Mouse (Mus musculus): ENCODE data around the gene Tbrg4. TPM values are rescaled to one million over a fixed set of nuclear protein-coding genes. Genes with fewer than 3 reads are reported as not detected.

The Tbrg4 gene
- polyA plus RNA-seq, 1 experiment from 2014 or later, result 58.0 TPM

- H3K9me3 ChIP-seq (ENCODE audit: control insufficient read depth, low read length), result no peaks in the 10 kb centered on the region
Observed at GRCm38 (mm10) chr11:6628568-6628967, 2.7 kb upstream of the Tbrg4 start.

GRCm38 (mm10) chr11:6627731-6628130 is 1.9 kb upstream of the Tbrg4 start:
- no peak for DNase-seq (ENCODE audit: low spot score)
- Histone ChIP-seq H3K4me2 (ENCODE audit: low read length) (no peak overlapping the region), H3K9me3 (ENCODE audit: control insufficient read depth, low read length) (no peaks in the 10 kb centered on the region), H3K36me3 (ENCODE audit: control insufficient read depth, insufficient read depth, low read length) (peaks cover 19% of the 10 kb centered on the region), H3K9ac (ENCODE audit: low read length) (no peak overlapping the region), H3K4me3 (ENCODE audit: low read depth, low read length) (no peak overlapping the region), H3K27ac (ENCODE audit: low read depth) (no peak overlapping the region), H3K27me3 (replicated peaks; ENCODE audit: control insufficient read depth, insufficient read depth, low read length) (no peaks in the 10 kb centered on the region), H3K4me1 (replicated peaks; ENCODE audit: control insufficient read depth, insufficient read depth, low read length) (peaks cover 19% of the 10 kb centered on the region)
- WGBS, result 83% methylated on average over 4 of the region's 4 CpGs
- no peak for ATAC-seq (replicated peaks; ENCODE audit: low FRiP score, low TSS enrichment, low read depth)

More at GRCm38 (mm10) chr11:6628568-6628967, 2.7 kb upstream of the Tbrg4 start:
- Histone ChIP-seq H3K4me1 (replicated peaks; ENCODE audit: control insufficient read depth, insufficient read depth, low read length) (peaks cover 19% of the 10 kb centered on the region), H3K27ac (ENCODE audit: low read depth) (no peak overlapping the region), H3K27me3 (replicated peaks; ENCODE audit: control insufficient read depth, insufficient read depth, low read length) (no peaks in the 10 kb centered on the region), H3K36me3 (ENCODE audit: control insufficient read depth, insufficient read depth, low read length) (peaks cover 10% of the 10 kb centered on the region), H3K4me2 (ENCODE audit: low read length) (no peak overlapping the region), H3K9ac (ENCODE audit: low read length) (no peak overlapping the region), H3K4me3 (ENCODE audit: low read depth, low read length) (no peak overlapping the region)
- DNase-seq (ENCODE audit: low spot score) (peak; percentile 73), ATAC-seq (replicated peaks; ENCODE audit: low FRiP score, low TSS enrichment, low read depth) (peak; percentile 44; the same call in 1 of the 2 replicates)
- WGBS, result 21% methylated on average over 4 of the region's 4 CpGs

- Histone ChIP-seq H3K4me1 (replicated peaks; ENCODE audit: control insufficient read depth, insufficient read depth, low read length) (peaks cover 19% of the 10 kb centered on the region), H3K36me3 (ENCODE audit: control insufficient read depth, insufficient read depth, low read length) (peaks cover 32% of the 10 kb centered on the region), H3K27ac (ENCODE audit: low read depth) (peak overlapping the region; percentile 90), H3K4me3 (ENCODE audit: low read depth, low read length) (peak overlapping the region; percentile 81), H3K27me3 (replicated peaks; ENCODE audit: control insufficient read depth, insufficient read depth, low read length) (no peaks in the 10 kb centered on the region), H3K4me2 (ENCODE audit: low read length) (peak overlapping the region; percentile 95), H3K9ac (ENCODE audit: low read length) (peak overlapping the region; percentile 86), H3K9me3 (ENCODE audit: control insufficient read depth, low read length) (no peaks in the 10 kb centered on the region)
- ATAC-seq (replicated peaks; ENCODE audit: low FRiP score, low TSS enrichment, low read depth), result no peak; the same call in 1 of the 2 replicates
- WGBS, result 14% methylated on average over 16 of the region's 16 CpGs
- DNase-seq (ENCODE audit: low spot score), result no peak
Observed at GRCm38 (mm10) chr11:6626388-6626772, 513 bp upstream of the Tbrg4 start.

GRCm38 (mm10) chr11:6624619-6625382 is 1.1 kb downstream of the Tbrg4 start:
- 64% methylated on average over 14 of the region's 14 CpGs for WGBS
- ATAC-seq (replicated peaks; ENCODE audit: low FRiP score, low TSS enrichment, low read depth) (no peak), DNase-seq (ENCODE audit: low spot score) (no peak)
- H3K27me3 ChIP-seq (replicated peaks; ENCODE audit: control insufficient read depth, insufficient read depth, low read length), result no peaks in the 10 kb centered on the region
- H3K9ac ChIP-seq (ENCODE audit: low read length), result peak overlapping the region; percentile 86
- no peak overlapping the region; the same call in 1 of the 2 replicates for H3K27ac ChIP-seq (ENCODE audit: low read depth)
- peaks cover 19% of the 10 kb centered on the region for H3K4me1 ChIP-seq (replicated peaks; ENCODE audit: control insufficient read depth, insufficient read depth, low read length)
- H3K4me3 ChIP-seq (ENCODE audit: low read depth, low read length), result peak overlapping the region; percentile 81
- peak overlapping the region; percentile 57 for H3K4me2 ChIP-seq (ENCODE audit: low read length)
- peaks cover 47% of the 10 kb centered on the region for H3K36me3 ChIP-seq (ENCODE audit: control insufficient read depth, insufficient read depth, low read length)
- H3K9me3 ChIP-seq (ENCODE audit: control insufficient read depth, low read length), result no peaks in the 10 kb centered on the region

- no peaks in the 10 kb centered on the region for H3K9me3 ChIP-seq (ENCODE audit: control insufficient read depth, low read length)
- DNase-seq (ENCODE audit: low spot score), result no peak
- H3K27me3 ChIP-seq (replicated peaks; ENCODE audit: control insufficient read depth, insufficient read depth, low read length), result no peaks in the 10 kb centered on the region
- no peak overlapping the region for H3K27ac ChIP-seq (ENCODE audit: low read depth)
- 89% methylated on average over 10 of the region's 10 CpGs for WGBS
- H3K4me3 ChIP-seq (ENCODE audit: low read depth, low read length), result no peak overlapping the region
- H3K9ac ChIP-seq (ENCODE audit: low read length), result no peak overlapping the region
- H3K36me3 ChIP-seq (ENCODE audit: control insufficient read depth, insufficient read depth, low read length), result peaks cover 58% of the 10 kb centered on the region
- H3K4me1 ChIP-seq (replicated peaks; ENCODE audit: control insufficient read depth, insufficient read depth, low read length), result peaks cover 19% of the 10 kb centered on the region
- peak overlapping the region; percentile 28; the same call in 1 of the 2 replicates for H3K4me2 ChIP-seq (ENCODE audit: low read length)
- no peak for ATAC-seq (replicated peaks; ENCODE audit: low FRiP score, low TSS enrichment, low read depth)
Observed at GRCm38 (mm10) chr11:6623704-6624103, 2.2 kb downstream of the Tbrg4 start.

GRCm38 (mm10) chr11:6615250-6616205 is 10.3 kb downstream of the Tbrg4 start:
- Histone ChIP-seq H3K36me3 (ENCODE audit: control insufficient read depth, insufficient read depth, low read length) (peaks cover 88% of the 10 kb centered on the region), H3K4me3 (ENCODE audit: low read depth, low read length) (no peak overlapping the region), H3K9ac (ENCODE audit: low read length) (no peak overlapping the region), H3K9me3 (ENCODE audit: control insufficient read depth, low read length) (no peaks in the 10 kb centered on the region), H3K4me1 (replicated peaks; ENCODE audit: control insufficient read depth, insufficient read depth, low read length) (no peaks in the 10 kb centered on the region), H3K27ac (ENCODE audit: low read depth) (no peak overlapping the region), H3K27me3 (replicated peaks; ENCODE audit: control insufficient read depth, insufficient read depth, low read length) (no peaks in the 10 kb centered on the region), H3K4me2 (ENCODE audit: low read length) (no peak overlapping the region)
- no peak for ATAC-seq (replicated peaks; ENCODE audit: low FRiP score, low TSS enrichment, low read depth)
- DNase-seq (ENCODE audit: low spot score), result no peak
- WGBS, result 89% methylated on average over 12 of the region's 12 CpGs

- Histone ChIP-seq H3K9me3 (ENCODE audit: control insufficient read depth, low read length) (no peaks in the 10 kb centered on the region), H3K4me3 (ENCODE audit: low read depth, low read length) (peak within 1 kb of the TSS; percentile 27), H3K4me2 (ENCODE audit: low read length) (peak within 1 kb of the TSS; percentile 55), H3K9ac (ENCODE audit: low read length) (peak within 1 kb of the TSS; percentile 4; the same call in 1 of the 2 replicates), H3K27ac (ENCODE audit: low read depth) (no peak within 1 kb of the TSS), H3K36me3 (ENCODE audit: control insufficient read depth, insufficient read depth, low read length) (peaks cover 2% of the 10 kb centered on the region; the same call in 1 of the 2 replicates), H3K27me3 (replicated peaks; ENCODE audit: control insufficient read depth, insufficient read depth, low read length) (peaks cover 34% of the 10 kb centered on the region), H3K4me1 (replicated peaks; ENCODE audit: control insufficient read depth, insufficient read depth, low read length) (peaks cover 30% of the 10 kb centered on the region)
- peak; percentile 70 for DNase-seq (ENCODE audit: low spot score)
- WGBS, result 5% methylated on average over 33 of the region's 41 CpGs
- ATAC-seq (replicated peaks; ENCODE audit: low FRiP score, low TSS enrichment, low read depth), result peak; percentile 63
Observed at GRCm38 (mm10) chr11:6605491-6606399, 20.1 kb downstream of the Tbrg4 start, which contains the start of gene Nacad. Nacad (minus strand) TSS chr11:6606053.
